Mouse (Mus musculus): ENCODE measurements around the gene Gsg1l. TPM values are rescaled to one million over a fixed set of nuclear protein-coding genes. Genes with fewer than 3 reads are reported as not detected.

Gene Gsg1l
- polyA plus RNA-seq (2012; rRNA removed) = 0.37 and 0.59 TPM in 2 replicates

- no peak for DNase-seq (ENCODE audit: low read depth)
Observed at GRCm38 (mm10) chr7:126082286-126082741, at the start of gene Gsg1l. TSS of gene Gsg1l (minus strand) at chr7:126082411.

GRCm38 (mm10) chr7:126127673-126128072 is 45.5 kb upstream of the Gsg1l start:
- DNase-seq (ENCODE audit: low read depth) = no peak

GRCm38 (mm10) chr7:126126502-126126901 is 44.3 kb upstream of the Gsg1l start:
- no peak for DNase-seq (ENCODE audit: low read depth)

GRCm38 (mm10) chr7:126121533-126121932 is 39.3 kb upstream of the Gsg1l start:
- DNase-seq (ENCODE audit: low read depth) = no peak

GRCm38 (mm10) chr7:126119819-126120218 is 37.6 kb upstream of the Gsg1l start:
- no peak for DNase-seq (ENCODE audit: low read depth)

GRCm38 (mm10) chr7:126113263-126113662 is 31.1 kb upstream of the Gsg1l start:
- no peak for DNase-seq (ENCODE audit: low read depth)

GRCm38 (mm10) chr7:126111230-126111629 is 29.0 kb upstream of the Gsg1l start:
- no peak for DNase-seq (ENCODE audit: low read depth)

- DNase-seq (ENCODE audit: low read depth) = no peak
Observed at GRCm38 (mm10) chr7:126109898-126110297, 27.7 kb upstream of the Gsg1l start.

- no peak for DNase-seq (ENCODE audit: low read depth)
Observed at GRCm38 (mm10) chr7:126100440-126100839, 18.2 kb upstream of the Gsg1l start.

GRCm38 (mm10) chr7:126099835-126100234 is 17.6 kb upstream of the Gsg1l start:
- DNase-seq (ENCODE audit: low read depth) = no peak

- no peak for DNase-seq (ENCODE audit: low read depth)
Observed at GRCm38 (mm10) chr7:126099163-126099775, 17.1 kb upstream of the Gsg1l start.

GRCm38 (mm10) chr7:126097219-126097915 is 15.2 kb upstream of the Gsg1l start:
- no peak for DNase-seq (ENCODE audit: low read depth)

GRCm38 (mm10) chr7:126096596-126096995 is 14.4 kb upstream of the Gsg1l start:
- no peak for DNase-seq (ENCODE audit: low read depth)

- no peak for DNase-seq (ENCODE audit: low read depth)
Observed at GRCm38 (mm10) chr7:126094738-126095137, 12.5 kb upstream of the Gsg1l start.

- DNase-seq (ENCODE audit: low read depth) = no peak
Observed at GRCm38 (mm10) chr7:126093162-126093561, 11.0 kb upstream of the Gsg1l start.

- DNase-seq (ENCODE audit: low read depth) = no peak
Observed at GRCm38 (mm10) chr7:126089782-126090181, 7.6 kb upstream of the Gsg1l start.

GRCm38 (mm10) chr7:126088155-126088554 is 5.9 kb upstream of the Gsg1l start:
- DNase-seq (ENCODE audit: low read depth) = no peak

GRCm38 (mm10) chr7:126087602-126088001 is 5.4 kb upstream of the Gsg1l start:
- no peak for DNase-seq (ENCODE audit: low read depth)

GRCm38 (mm10) chr7:126086321-126086741 is 4.1 kb upstream of the Gsg1l start:
- DNase-seq (ENCODE audit: low read depth) = no peak

- DNase-seq (ENCODE audit: low read depth) = no peak
Observed at GRCm38 (mm10) chr7:126085154-126085553, 2.9 kb upstream of the Gsg1l start.

- DNase-seq (ENCODE audit: low read depth) = no peak
Observed at GRCm38 (mm10) chr7:126083980-126084348, 1.8 kb upstream of the Gsg1l start.

- no peak for DNase-seq (ENCODE audit: low read depth)
Observed at GRCm38 (mm10) chr7:126083341-126083979, 1.2 kb upstream of the Gsg1l start.

- no peak for DNase-seq (ENCODE audit: low read depth)
Observed at GRCm38 (mm10) chr7:126081727-126082285, 405 bp downstream of the Gsg1l start.

All from gonadal fat pad, adult 2 months (tissue).